Mouse (Mus musculus): ENCODE measurements around the gene Pan2.
"Not testable (repeated sequence)": the region's sequence is repeated elsewhere in the genome, so short reads cannot be mapped to it uniquely, and the experiment has no call there.

Gene Pan2

DNA sequence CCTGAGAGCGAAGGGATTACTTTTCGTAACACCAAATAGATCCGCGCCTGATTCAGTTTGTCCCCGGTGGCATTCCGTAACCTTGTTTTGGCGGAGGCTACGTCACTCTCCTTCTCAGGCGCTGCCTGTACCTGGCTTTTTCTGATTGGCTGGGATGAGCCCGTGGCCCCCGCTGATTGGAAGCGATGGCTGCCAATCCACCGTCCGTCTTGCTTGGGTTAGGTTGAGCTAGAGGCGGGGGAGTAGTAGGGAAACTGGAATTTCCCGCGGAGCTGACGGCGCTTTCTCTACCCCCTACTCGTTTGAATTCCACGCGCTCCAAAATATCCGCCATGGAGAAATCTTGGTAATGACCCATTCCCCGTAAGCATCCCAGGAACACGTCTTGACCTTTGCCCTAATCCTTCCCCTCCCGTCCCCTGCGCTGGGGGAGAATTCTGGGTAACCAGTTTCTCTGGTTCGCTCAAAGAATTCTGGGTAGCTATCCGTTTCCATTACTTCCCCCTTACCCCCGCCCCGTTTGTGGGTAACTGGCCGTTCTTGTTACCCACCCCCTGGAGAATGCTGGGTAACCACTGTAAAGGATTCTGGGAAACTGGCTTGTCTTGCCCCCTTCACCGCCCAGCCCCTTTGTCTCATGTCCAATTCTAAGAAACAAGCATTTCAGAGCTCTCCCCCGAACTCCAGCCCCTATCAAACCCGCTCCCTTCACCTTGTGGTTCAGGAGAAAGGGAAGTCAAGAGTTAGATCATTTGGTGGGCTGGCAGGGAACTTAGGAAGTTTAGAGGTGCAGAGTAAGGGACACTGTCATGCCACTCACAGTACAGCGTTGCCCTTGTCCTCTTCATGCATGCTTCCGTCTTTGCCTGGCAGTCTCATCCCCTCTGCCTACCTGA, at the start of gene Pan2:
Pan2 (plus strand) TSS at position 210 of the 896 bp plus-strand sequence.
- peak; percentile 98 to 100 for DNase-seq

DNA sequence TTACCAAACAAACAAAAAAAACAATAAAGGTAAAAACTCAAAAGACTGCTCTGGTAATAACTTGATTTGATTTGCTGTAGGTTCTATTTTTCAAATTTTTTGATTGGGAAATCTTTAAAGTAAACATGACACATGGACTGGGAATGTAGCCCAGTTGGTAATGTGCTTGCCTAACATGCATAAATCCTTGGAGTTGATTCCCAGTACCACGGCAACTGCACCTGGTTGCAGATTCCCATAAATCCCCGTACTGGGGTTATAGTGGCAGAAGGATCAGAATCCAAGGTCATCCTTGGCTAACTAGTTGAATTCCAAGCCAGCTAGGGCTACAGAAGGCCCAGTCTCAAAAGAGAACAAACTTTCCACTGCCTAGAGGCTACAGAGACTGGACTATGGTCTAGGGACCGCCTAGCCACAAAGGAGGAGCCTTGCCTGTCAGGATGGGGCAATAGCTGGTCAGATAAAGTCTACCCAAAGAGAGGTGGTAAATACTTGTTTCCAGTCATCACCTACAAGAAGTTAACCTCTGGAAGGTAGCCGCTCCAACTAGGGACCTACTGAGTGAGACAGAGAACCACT, 49.4 kb upstream of the Pan2 start, which contains the start of gene Apon:
Apon (plus strand) TSS at position 420 of the 579 bp plus-strand sequence.
- no peak for DNase-seq

DNA sequence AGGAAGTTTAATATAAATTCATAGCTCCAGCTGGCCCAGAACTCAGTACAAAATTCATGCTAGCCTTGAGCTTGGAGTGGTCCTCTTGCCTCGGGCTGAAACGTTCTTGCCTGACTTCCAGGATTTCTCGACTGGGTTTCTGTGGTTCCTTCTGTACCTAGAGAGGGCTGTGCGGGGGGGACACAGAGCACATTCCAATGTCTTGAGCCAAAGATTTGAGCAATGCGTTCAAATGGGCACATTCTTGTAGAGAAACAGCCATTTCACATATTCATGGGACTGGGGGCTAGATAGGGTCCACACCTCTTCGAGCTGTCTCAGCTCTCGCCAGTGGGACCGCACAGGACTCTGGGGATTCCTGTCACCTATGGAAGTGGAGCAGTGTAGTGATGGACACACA, 47.2 kb upstream of the Pan2 start:
- no peak for DNase-seq

DNA sequence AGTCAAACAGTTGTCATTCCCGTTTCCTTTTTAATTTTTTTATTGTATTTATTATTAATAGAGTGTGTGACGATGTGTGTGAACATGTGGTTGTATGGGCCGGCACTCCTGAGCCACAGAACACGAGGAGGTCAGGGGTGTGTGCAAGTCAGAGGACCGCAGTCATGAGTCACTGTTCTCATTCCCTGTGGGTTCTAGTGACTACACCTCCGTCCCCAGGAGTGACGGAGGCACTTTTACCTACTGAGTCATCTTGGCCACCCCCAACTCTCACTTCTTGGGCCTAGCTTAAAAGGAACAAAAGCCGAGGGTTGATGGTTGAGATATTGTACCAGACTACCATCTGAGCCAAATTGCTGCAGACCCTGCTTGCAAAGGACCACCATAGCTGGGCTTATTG, 46.8 kb upstream of the Pan2 start:
- DNase-seq, result no peak

DNA sequence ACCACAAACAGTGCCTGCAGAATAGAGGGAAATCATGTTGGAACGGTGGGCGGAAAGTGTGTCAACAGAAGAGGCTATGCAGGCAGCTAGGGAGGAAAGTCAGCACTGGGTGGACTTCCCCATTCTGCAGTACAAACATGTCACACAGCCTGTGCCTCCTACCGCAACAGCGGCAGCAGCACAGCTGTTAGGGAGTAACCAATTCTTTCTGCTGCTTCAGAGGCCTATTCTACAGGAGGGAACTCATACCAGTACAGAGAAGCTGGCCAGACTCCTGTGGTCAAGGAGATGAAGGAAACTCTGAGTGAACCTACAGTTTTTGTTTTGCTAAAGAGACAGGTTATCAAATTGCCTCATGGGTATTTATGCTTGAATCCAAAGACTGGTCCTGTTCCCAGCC, 44.2 kb upstream of the Pan2 start:
- DNase-seq, result no peak

DNA sequence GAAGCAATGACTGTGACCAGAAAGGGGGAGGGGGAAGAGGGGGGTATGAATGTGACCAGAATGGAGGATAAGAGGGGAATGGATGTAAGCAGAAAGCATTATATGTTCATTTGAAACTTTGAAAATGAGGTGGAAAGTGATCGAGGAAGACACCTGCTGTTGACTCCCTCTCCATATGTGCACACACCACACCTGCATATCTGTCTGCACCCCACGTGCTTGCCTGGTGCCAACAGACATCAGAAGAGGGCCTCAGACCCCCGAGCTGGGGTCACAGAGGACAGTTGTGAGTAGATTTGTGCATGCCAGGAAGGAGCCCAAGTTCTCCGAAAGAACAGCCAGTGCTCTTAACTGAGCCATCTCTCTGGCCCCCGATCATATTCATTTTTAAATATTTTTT, 43.2 kb upstream of the Pan2 start:
- DNase-seq, result no peak

DNA sequence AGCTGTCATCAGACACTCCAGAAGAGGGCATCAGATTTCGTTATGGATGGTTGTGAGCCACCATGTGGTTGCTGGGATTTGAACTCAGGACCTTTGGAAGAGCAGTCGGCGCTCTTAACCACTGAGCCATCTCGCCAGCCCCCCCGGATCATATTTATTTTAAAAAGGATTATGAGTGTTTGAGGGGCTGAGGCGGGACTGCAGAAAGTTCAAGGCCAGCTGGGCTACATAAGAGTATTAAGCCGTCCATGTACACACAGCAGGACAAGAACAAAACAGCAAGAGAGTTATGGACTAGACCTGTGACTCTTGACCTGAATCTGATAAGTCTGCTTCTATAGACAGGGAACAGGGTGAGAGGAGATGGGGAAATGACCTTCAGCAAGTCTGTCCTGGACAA, 42.8 kb upstream of the Pan2 start:
- not testable (repeated sequence) for DNase-seq

DNA sequence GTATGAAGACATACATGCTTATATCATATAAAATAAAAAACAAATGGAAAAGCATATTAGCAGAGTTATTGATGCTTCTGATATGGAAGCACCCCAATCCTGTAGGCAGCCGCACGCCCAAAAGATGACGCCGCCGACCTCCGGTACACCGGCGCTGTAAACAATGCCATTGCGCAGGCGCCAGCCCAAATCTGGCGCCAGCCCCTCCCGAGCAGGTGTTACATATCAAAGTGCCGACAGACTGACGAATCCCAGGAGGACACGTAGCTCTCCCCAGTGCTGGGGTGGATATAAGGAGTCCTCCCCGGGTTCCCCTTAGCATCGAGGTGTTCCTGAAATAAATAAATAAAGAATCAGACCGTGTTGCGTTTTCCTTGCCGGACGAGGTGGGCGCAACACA, 40.8 kb upstream of the Pan2 start:
- no peak for DNase-seq

DNA sequence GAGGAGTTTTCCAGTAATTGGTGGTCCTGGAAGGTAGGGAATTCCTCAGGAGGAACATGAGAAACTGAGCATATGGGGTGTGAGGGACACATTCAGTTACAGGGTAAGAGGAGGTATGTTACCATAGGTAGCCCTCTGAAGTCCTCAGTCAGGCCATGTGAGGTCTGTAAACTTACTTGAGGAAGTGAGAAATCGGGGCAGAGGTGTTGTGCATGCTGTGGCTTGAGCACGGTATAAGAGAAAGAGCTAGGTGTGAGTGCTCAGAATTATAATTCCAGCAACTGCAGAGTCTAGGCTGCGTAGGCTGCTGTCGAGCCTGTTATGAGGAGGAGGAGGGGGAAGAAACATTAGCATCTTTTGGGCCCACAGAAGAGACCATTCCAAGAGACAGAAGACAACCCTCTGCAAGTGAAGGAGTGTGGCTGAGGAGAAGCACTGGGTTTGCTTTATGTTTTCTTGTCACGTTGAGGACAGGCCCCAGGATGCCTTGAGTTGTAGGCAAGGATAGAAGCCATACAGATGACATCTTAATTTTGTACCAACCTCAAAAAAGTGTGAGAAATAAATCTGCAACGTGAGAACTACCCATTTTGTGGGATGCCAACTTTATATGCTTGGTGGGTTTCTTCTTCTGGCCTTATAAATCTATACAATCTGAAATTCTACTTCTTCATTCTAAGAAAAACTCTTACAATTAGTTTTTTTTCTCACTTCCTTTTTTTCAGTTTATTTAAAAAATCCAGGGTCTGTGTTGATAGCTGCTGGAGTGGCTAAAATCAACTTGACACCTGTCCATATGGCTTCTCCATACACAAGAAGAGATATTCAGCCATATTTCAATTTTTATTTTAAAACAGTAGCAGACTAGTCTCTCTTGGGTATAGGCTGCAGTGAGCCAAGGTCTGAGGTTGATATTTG, 39.5 kb upstream of the Pan2 start:
- DNase-seq, result no peak

DNA sequence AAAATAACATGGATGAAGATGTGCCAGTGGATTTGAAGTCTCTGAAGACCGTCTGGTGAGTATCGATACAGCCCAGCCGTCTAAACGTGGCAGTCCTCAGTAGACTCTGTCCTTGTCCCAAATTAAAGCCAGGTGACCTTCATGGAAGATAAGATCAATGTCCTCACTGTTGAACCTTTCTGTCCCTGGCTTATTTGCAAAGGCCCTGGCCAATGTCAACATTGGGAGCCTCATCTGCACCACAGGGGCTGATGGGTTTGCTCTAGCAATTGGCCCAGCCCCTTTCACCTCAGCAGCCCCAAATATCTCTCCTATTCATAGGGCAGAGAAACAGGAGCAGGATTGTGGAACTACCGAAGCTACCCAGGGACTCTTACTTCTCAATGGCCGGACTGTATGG, 34.8 kb upstream of the Pan2 start, which contains the start of gene Apof:
Apof (plus strand) TSS at position 301 of the 400 bp plus-strand sequence.
- no peak for DNase-seq

DNA sequence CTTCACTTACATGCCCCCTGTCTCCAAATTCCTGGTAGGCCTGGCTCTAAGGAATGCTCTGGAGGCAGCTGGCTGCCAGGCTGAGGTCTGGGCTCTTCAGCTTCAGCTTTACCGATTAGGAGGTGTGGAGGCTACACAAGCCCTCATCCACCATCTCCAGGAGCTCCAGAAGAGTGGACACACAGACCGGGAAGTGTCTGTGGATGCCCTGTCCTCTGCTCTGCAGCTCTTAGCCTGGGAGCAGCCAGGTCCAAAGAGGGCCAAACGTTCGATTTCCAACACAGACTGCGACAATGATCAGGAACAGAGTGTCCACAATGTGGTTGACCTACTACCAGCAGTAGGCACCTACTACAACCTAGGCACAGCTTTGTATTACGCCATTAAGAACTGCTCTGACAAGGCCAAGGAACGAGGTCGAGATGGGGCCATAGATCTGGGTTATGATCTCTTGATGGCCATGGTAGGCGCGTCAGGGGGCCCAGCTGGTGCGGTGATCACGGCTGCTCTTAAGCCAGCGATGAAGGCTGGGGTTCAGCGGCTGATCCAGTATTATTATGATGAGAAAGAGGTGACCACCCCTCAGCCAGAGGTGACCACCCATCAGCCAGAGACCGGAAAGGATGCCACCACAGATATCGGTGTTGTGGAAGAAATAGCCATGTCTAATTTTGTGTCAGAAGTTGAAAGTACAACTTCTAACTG, 33.8 kb upstream of the Pan2 start:
- no peak for DNase-seq

DNA sequence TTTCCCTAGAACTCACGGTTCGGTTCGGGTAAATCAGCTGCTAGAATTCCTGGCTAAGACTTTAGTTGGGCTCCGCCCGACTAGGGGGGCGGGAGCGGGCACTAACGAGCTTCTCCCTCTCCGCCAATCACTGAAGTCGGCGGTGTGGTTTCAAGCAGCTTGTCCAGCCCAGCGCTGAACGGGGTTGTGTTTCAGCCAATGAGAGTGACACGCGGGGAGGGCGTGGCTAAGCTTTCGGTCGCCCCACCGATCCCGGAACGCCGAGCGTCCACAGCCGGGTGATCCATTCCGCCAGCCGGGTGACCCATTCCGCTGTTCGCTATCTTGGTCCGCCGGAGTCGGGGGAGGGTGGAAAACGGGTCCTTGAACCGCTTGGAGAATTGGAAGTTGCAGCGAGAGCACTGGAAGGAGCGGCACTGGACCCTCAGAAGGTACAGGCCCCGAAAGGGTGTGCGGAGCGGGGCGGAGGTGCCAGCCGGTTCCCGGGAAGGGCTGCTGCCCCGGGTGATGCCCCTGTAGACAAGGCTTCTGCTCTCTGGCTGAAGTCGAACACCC, 32.8 kb upstream of the Pan2 start, which contains the start of gene Stat2:
Stat2 (plus strand) TSS at position 273 of the 555 bp plus-strand sequence.
- peak; percentile 94 to 95 for DNase-seq

DNA sequence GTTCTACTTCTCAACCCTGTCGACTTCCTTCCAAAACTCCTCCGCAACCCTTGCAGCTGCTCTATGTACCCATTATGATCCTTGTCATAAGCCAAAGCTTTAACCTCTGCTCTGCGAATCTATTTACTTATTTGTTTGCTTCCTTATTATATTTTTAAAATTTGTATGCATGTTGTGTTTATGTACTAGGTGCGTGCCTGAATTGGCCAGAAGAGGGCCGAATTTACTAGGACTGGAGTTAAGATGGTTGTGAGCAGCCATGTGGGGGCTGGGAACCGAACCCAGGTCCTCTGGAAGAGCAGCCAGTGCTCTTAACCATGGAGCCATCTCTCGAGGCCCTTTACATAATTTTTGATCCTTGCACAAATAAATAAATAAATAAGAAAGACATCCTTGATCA, 32.3 kb upstream of the Pan2 start:
- no peak for DNase-seq

DNA sequence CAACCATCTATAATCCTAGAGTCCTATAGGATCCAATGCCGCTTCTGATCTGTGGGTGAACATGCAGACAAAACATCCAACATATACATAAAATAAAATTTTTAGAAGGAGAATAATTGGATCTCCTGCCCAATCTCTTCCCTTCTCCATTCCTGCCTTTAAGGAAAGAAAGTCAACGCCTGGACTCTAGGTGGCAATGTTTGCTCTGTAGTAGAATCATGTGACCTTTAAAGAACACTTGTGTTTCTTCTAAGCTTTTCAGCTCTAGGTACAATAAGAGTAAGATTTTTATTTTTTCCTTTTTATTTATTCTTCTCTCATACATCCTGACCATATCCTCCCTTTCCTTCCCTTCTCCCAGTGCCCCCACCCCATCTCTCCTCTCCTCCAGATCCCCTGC, 31.3 kb upstream of the Pan2 start:
- no peak for DNase-seq

DNA sequence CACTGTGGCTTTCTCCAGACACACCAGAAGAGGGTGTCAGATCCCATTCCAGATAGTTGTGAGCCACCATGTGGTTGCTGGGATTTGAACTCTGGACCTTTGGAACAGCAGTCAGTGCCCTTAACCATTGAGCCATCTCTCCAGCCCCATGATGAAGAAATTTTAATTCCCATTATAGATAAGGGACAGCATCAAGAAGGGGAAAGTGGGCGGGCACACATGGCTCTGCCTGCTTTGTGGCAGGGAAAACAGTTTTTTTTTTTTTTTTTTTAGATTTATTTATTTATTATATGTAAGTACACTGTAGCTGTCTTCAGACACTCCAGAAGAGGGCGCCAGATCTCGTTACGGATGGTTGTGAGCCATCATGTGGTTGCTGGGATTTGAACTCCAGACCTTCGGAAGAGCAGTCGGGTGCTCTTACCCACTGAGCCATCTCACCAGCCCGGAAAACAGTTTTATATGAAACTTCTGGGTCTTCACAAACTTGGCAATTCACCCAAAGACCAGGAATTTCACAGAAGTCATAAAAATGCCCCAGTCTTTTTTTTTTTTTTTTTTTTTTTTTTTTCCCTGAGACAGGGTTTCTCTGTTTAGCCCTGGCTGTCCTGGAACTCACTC, 30.2 kb upstream of the Pan2 start:
- DNase-seq, result not testable (repeated sequence)

DNA sequence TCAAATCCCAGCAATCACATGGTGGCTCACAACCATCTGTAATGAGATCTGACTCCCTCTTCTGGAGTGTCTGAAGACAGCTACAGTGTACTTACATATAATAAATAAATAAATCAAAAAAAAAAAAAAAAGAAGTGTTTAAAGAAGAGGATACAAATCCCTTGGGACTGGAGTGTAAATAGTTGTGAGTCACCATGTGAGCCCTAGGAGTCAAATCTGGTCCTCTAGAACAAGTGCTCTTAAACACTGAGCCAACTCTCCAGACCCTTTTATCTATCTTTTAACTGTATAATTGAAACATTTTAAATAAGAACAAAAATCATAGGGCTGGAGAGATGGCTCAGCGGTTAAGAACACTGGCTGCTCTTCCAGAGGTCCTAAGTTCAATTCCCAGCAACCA, 27.8 kb upstream of the Pan2 start:
- not testable (repeated sequence) for DNase-seq

DNA sequence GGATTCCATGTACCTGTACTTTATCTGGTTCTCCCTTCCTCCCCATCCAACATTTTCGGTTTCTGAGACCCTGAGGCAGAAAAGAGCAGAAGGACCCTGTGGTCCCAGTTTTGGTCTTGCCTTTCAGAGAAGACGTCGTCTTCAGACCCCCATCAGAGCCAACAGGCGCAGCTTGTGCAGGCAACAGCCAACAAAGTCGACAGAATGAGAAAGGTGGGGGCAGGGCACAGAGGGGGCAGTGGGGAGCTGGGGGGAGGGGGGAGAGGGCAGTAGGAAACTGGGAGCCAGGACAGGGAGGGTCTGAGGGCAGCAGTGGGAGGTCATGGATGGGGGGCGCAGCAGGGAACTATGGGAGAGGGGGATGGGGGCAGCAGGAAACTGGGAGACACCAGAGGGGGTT, 25.0 kb upstream of the Pan2 start:
- DNase-seq, result no peak

DNA sequence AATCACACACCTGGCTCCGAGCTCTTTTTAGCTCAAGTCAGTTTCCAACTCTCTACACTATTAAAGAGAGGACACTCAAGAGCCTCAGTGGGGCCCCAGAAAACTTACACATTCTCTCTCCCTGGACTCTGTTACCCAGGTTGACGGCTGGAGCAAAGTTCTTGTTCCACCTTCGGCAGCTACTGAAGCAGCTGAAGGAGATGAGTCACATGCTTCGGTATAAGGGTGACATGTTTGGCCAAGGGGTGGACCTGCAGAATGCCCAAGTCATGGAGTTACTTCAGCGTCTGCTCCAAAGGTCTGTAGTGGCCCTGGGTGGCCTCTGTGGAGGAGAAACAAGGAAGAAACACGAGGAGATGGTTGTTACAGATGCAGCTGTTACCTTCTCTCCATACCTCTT, 22.2 kb upstream of the Pan2 start:
- no peak for DNase-seq

DNA sequence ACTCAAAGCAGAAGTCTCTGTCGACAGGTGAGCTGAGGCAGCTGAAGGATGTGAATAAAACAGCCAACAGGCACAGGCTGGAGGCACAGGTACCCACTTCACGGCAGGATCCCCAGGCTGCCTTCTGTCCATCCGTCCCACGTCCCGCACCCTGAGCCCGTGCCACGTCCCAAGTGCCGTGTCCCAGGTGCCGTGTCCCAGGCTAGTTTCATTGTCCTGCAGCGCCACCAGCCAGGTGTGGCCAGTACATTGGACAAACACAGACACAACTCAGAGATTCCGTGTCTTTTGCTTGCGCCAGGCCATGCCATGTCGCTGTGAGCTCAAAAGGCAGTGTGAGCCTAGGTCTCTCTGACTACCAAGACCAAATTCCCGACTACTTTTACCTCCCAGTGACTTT, 21.5 kb upstream of the Pan2 start:
- no peak for DNase-seq

DNA sequence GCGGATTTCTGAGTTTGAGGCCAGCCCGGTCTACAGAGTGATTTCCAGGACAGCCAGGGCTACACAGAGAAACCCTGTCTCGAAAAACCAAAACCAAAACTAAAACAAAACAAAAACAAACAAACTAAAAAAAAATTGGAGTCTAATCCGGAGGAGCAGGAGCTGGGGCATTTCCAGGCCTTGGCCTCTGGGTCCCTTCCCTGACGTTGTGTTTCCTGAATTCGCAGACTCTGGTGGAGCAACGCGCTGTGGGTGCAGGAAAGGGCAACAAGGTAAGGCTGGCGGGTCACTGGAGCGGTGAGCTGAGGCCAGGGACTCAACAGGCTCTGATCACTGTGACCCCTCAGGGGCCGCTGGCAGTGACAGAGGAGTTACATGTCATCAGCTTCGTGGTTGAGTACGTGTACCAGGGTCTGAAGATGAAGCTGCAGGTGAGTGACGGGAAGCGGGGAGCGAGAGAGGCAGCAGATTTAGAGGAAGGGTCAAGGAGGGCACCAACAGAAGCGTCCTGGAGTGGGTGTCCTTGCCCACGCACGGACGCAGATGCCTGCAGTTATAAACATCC, 20.2 kb upstream of the Pan2 start:
- no peak for DNase-seq
